Mouse (Mus musculus) CH12.LX (cell line): ENCODE measurements around the gene Kdm1b.

ENCODE experiments used
- GABPA ChIP-seq: IDR thresholded peaks from 2 replicates; pipeline ENCODE4 v1.6.1; 2012; ENCODE audit warnings: low read depth, low read length, improper control_type of control experiment, inconsistent platforms; ENCODE audit not compliant: insufficient replicate concordance
- POLR2A ChIP-seq: IDR thresholded peaks from 2 replicates; pipeline ENCODE4 v1.6.1; 2011; ENCODE audit warnings: low read depth, mild to moderate bottlenecking, improper control_type of control experiment, low read length
- UBTF ChIP-seq: IDR thresholded peaks from 2 replicates; pipeline ENCODE4 v1.6.1; 2012; ENCODE audit warnings: low read depth, mild to moderate bottlenecking, inconsistent platforms, low read length, improper control_type of control experiment, moderate library complexity

DNA sequence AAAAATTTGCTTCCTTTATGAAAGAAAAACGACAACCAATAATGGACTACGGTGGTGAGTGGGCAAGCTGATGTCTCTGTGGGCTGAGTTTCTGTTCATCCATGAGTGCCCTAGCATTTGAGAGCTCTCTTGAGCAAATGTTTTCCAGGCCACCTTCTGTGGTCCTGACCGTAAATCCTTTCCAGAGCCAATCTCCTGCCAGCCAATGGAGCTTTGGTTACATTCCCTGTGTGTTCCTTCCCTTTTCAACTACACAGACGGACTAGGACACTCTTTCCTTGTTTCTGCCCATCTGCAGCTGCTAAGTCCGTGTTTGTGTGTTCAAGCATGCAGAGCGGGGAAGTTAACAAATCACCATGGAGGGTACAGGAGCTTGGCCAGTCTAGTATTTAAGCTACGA, 22.5 kb upstream of the Kdm1b start:
- TF ChIP-seq POLR2A (no peak), UBTF (no peak), GABPA (no peak)
